Mouse (Mus musculus) adipocyte (in vitro differentiated cells): ENCODE measurements around the gene Eps8l3.
A peak's percentile ranks its signal among the peaks of the same experiment; 100 is the strongest.

Experiments
- DNase-seq: peaks from one replicate; pipeline ENCODE4 v3.0.0-alpha.2; 2016; ENCODE audit warnings: low spot score

Eps8l3 gene

GRCm38 (mm10) chr3:107895720-107896569, 18.9 kb downstream of the Eps8l3 start, which contains the start of gene Gstm5:
Gene Gstm5 (plus strand): TSS chr3:107895821.
- peak; percentile 82 for DNase-seq

- DNase-seq: no peak
Observed at GRCm38 (mm10) chr3:107898691-107899090, 21.7 kb downstream of the Eps8l3 start.

GRCm38 (mm10) chr3:107900955-107901673, 24.1 kb downstream of the Eps8l3 start:
- no peak for DNase-seq

- DNase-seq: no peak
Observed at GRCm38 (mm10) chr3:107905942-107906341, 28.9 kb downstream of the Eps8l3 start.

GRCm38 (mm10) chr3:107916674-107917073, 39.6 kb downstream of the Eps8l3 start:
- no peak for DNase-seq

GRCm38 (mm10) chr3:107917097-107917496, 40.1 kb downstream of the Eps8l3 start:
- no peak for DNase-seq

GRCm38 (mm10) chr3:107917783-107918408, 40.9 kb downstream of the Eps8l3 start:
- DNase-seq: peak; percentile 73

GRCm38 (mm10) chr3:107920348-107920747, 43.3 kb downstream of the Eps8l3 start:
- DNase-seq: no peak

GRCm38 (mm10) chr3:107925335-107925734, 48.3 kb downstream of the Eps8l3 start:
- no peak for DNase-seq

- no peak for DNase-seq
Observed at GRCm38 (mm10) chr3:107927841-107928240, 50.8 kb downstream of the Eps8l3 start.

- no peak for DNase-seq
Observed at GRCm38 (mm10) chr3:107928691-107929090, 51.7 kb downstream of the Eps8l3 start.

GRCm38 (mm10) chr3:107929243-107929642, 52.2 kb downstream of the Eps8l3 start:
- no peak for DNase-seq

- no peak for DNase-seq
Observed at GRCm38 (mm10) chr3:107929731-107930130, 52.7 kb downstream of the Eps8l3 start.

GRCm38 (mm10) chr3:107931134-107931533, 54.1 kb downstream of the Eps8l3 start:
- DNase-seq: no peak

GRCm38 (mm10) chr3:107931670-107932069, 54.6 kb downstream of the Eps8l3 start, which contains the start of gene Gstm7:
Gene Gstm7 (minus strand): TSS chr3:107931817.
- peak; percentile 85 for DNase-seq

GRCm38 (mm10) chr3:107932128-107932527, 55.1 kb downstream of the Eps8l3 start:
- DNase-seq: no peak

GRCm38 (mm10) chr3:107935268-107935667, 58.2 kb downstream of the Eps8l3 start:
- no peak for DNase-seq

GRCm38 (mm10) chr3:107935888-107936287, 58.9 kb downstream of the Eps8l3 start:
- DNase-seq: no peak

GRCm38 (mm10) chr3:107939403-107939802, 62.4 kb downstream of the Eps8l3 start:
- peak; percentile 86 for DNase-seq

GRCm38 (mm10) chr3:107939830-107940229, 62.8 kb downstream of the Eps8l3 start:
- DNase-seq: no peak

GRCm38 (mm10) chr3:107940524-107940923, 63.5 kb downstream of the Eps8l3 start:
- no peak for DNase-seq

- no peak for DNase-seq
Observed at GRCm38 (mm10) chr3:107941261-107941660, 64.2 kb downstream of the Eps8l3 start.
